Mouse (Mus musculus) right cerebral cortex, postnatal 36 days (tissue): ENCODE data around the gene Fcnb.
A peak's percentile ranks its signal among the peaks of the same experiment; 100 is the strongest.

Experiments
- DNase-seq, 2 experiments: peaks; one replicate each; pipeline ENCODE4 v3.0.0; 2022; ENCODE audit warnings: low spot score in 2 of 2, mixed read lengths in 1 of 2

The Fcnb gene

DNA sequence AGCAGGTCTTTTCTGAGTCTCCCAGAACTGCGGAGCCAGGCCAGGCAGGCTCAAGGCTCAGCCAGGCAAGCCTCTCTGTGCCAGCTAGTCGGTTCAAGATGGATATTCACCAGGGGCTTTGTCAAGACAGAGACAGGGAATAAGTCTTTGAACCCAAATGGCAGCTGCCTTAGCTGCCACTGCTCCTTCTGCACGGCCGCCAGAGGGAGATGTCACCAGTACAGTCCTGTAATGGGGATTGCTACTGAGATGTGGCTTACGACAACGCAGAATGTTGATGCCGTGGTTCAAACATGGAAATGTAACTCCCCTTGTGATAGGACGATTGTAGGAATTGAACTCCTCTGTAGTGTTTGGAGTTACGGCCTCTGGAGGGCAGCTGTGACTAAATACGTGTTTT lies 1.4 kb upstream of the Fcnb start:
- DNase-seq, result no peak

DNA sequence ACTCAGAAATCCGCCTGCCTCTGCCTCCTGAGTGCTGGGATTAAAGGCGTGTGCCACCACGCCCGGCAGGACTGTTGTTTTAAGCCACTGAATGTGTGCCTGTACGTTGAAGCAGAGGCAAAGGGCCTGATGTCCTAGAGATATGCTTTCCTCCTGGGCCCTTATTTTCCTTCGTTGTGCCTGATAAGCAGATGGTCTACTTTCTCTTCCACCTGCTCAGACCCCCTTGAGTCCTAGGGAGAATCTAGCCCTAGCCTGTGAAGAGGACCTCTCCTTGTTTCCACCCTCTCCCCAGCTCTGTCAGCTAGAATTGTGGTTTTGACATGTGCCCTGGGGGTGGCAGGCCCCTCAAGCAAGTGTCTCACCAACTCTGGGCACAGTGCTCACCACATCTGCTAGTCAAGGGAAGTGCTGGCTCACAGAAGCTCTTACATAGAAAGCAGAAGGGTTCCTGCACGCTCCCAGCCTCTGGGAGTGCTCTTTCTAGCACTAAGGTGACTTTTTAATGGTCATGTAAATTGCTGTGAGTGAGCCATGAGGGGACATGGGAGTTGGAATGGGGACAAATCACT lies 9.0 kb downstream of the Fcnb start:
- no peak for DNase-seq

DNA sequence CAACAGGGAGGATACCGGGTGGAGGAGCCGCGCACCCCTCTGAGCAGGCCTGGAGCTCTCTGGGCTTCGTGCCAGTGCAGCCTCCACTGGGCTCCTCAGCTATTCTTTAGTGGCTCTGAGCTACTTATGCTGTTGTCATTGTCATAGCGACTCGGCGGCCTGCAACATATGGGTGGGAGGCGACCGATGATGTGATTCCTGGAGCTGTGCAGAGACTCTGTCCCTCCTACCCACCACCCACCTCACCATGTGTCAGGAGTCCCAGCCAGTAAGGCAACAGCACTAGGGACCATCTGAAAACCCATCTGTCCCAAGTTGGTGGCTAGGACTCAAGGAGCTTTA lies 16.2 kb downstream of the Fcnb start:
- peak; percentile 95 to 97 for DNase-seq

DNA sequence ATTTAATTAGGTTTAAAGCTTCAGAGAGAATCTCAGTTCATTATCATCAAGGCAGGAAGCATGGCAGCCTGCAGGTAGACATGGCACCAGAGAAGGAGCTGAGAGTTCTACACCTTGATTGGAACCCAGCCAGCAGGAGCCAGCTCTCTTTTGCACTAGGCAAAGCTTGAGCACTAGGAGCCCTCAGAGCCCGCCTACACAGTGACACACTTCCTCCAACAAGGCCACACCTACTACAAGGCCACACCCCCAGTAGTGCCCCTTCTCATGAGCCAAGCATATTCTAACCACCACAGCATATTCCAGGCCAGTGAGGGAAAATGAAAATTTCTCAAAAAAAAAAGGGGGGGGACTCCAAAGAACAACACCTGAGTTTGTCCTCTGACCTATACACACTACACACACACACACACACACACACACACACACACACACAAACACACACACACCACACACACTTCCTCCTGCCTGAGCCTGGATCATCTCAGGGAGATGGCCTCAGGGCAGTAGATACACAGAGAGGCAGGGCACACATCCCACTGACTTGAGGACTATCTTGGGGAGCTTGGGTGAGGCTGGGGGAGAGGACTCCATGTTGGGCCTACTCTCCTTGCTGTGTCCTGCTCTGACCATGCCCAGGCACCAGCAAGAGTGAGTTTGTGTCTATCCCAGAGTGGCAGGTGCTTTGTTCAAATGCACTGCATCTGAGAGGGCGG lies 16.7 kb downstream of the Fcnb start:
- peak in 1 of 2 experiments; percentile 6 for DNase-seq

DNA sequence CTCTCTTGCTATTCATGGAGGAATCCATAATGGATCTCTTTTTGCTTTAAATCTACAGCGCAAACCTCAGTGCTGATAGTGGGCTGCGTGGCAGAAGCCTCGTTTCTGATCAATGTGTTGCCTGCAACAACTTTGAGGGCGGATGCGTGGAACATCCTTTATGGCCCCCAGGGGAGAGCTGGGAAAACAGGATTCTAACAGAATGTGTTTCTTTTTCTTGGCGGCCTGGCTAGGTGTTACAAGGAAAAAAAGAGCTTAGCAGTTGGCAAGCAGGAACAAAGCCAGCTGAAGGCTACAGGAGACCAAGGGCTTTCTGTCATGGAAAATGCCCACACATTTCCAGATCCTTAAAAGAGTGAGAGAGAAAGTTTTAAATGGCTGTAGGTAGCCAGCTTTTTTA lies 17.5 kb downstream of the Fcnb start:
- DNase-seq, result peak; percentile 70 to 80

DNA sequence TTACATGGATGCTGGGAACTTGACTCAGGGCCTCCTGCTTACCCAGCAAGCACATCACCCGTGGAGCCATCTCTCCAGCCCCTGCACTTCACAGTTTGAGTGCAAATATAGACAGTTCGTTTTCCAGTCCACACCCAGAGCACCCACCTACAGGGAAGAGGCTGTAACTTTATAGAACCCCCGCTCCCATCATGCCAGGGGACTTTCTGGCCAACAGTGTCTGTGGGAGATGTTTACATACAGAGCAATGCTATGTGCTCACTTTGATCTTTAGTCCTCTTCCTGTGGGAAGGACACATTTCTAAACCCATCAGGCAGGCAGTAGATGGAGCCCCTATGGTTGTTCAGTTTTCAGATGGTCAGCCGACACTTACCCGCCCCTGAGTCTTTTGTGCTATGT lies 18.0 kb downstream of the Fcnb start:
- DNase-seq, result peak in 1 of 2 experiments; percentile 20

DNA sequence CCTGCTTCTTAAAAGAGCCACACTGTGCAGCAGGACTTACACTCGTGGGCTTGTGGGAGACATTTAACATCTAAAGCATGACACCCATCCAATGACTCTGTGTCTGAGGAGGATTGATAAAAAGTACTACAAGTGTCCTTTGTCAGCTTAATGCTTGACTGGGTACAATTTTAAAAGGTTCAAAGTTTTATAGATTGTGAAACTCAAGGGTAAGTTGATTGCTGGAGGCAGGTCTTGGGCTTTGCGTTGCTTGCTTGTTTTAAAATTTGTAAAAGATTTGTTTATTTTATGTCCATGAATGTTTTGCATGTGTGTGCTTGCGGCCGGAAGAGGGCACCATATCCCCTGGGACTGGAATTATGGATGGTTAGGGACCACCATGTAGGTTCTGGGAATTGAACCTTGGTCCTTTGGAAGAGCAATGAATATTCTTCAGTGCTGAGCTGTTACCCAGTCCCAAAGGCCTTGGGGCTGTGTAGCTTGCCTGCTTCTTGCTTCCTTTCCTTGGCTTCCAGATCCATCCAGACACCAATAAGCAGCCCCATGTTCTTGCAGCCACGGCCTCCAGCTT lies 19.5 kb downstream of the Fcnb start:
- no peak for DNase-seq

DNA sequence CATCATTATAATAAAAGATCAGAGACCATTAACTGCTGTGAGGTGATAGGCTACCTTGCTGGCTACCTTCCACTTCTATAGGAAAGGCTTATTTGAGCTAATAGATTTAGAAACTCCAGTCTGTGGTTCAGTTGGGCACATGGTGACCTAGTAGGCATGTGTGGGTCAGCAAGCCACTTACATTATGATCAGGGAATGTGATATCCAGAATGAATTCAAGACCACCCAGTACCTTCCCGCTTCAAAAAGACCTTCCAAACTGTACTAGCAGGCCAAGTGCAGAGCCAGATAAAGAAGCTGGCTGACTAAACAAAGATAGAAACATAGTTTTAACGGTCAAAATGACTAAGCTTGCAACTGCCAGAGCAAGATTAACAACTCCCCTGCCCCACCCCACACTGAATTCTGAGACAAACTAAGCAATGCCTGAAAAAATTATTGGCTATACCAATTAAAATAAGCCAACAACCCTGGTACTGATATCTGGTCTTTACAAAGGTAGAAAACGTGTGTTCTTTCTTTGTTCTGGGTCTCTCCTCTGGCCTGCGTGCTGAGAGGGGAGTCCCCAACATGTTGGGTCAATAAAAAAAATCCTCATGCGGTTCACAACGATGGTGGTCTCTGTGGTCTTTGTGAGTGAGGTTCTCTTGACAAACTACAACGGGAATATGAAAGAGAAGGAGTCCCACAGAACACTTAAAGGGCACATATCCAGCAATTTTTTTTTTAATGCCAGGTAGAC lies 20.2 kb downstream of the Fcnb start:
- DNase-seq, result no peak

DNA sequence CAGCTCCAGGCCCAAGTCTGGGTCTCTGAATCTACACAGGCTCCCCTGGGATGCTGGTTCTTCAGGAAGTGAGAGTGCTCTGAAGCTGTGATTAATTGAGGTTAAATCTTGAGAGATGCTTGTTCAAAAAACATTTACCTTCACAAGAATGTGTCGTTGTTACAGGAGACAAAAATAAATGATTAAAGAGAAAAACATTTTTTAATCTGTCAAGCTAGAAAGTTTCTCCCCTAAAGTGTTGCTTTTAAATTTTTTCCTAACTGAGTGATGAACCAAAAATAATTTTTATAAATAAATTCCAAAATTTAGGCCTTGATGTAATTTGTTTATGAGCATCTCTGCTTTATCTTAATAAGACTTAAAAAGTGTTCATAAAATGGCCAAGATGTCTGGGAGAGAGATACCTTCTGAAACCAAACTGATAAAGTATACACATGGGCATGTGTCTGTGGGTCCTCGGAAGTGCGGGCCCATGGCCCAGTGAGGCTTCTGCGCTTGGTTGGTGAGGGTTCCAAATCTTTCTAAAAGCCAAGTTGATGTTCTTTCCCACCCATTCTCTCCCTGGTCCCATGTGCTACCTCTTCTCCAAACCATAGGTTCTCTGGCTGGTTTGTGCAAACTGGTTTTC lies 20.9 kb downstream of the Fcnb start:
- no peak for DNase-seq

DNA sequence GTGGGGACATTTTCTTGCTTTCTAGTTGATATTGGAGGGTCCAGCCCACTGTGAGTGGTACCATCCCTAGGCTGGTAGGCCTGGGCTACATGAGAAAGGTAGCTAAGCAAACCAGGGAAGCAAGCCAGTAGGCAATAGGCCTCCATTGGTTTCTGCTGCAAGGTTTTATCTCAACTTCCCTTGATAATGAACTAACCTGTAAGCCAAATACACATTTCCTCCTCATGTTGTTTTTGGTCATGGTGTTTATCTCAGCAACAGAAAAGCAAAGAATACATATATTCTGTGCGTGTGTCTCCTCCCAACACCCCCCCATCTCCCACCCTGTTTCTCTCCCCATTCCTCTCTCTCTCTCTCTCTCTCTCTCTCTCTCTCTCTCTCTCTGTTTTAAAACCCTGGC lies 24.8 kb downstream of the Fcnb start:
- no peak for DNase-seq

DNA sequence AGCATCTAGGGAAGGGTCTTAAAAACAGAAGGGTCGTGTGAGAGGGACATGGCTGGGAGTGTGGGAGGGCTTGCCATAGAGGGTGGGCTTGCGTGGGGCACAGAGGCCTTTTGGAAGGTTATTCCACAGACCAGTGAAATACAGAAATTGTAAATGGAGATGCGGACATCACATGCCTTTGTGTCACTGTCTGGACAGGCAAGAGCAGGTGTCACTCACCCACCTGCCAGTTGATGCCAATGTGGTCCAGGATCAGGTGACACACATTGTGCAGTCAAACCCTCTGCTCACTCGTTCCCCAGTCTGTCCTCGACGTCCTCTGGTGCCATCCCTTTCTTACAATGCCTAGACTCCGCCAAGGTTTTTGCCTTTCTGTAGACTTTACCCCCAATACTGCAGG lies 37.6 kb downstream of the Fcnb start:
- DNase-seq, result no peak

DNA sequence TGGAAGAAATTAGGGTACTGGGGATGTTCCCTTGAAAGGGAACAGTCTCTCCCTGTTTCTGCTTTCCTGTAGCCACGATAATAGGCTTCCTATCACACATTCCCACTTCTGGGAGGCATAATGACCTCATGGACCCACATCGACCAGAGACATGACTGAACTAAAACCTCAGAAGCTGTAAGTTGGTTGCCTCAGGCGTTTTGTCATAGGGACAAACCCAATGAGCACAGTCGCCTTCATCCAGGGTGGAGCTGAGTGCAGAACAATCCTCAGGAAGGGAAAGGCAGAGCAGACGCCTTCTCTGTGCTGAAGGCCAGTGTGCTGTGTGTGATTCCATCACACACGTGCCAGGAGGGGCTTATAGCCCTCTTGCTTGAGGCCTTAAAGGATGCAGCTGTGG lies 38.4 kb downstream of the Fcnb start:
- no peak for DNase-seq

DNA sequence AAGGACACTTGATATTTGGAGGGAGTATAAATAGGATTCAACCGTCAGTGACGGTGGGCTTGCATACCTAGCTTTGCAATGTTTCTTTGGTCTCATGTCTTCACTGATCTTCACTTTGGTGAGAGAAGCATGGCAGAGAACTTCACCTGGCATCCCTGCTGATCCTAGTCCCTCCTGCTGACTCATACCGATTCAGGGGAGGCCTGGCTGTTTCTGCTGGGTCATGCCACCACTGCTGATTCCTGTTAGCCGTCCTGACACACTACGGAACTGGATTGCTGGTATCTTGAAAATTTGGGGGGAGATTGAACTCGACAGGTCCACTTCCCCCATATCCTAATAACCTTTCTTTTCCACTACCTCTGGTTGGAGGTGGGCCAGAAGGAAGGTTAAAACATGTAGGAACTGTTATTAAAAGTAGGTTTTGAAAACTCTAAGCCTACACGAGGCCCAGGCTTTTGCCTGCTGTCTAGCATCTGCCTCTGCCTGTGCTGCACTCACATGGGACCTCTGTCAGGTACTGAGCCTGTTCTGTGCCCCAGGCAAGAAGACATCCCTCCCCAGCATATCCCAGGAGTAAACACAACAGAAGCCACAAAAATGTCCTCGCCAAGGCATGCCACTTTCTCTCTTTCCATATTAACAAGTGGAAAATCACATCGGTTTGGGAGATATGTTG lies 39.6 kb downstream of the Fcnb start:
- no peak for DNase-seq

DNA sequence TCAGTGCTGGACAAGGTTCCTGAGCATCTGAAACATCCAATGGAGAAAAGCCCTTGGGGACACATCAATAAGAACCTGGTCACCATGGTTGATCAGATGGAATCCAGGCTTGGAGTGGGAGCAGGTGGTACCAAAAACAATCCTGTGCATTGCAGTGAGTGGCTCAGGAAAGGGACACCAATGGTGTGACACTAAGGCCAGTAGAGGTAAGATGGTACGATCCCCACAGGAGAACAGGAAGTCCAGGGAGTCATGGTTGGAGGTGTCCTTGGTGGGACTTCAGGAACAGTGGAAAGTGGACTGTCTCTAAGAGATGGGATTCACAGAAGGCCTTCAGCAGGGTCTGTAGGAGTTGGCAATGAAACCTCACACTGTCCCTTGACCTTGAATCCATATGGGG lies 44.2 kb downstream of the Fcnb start:
- no peak for DNase-seq

DNA sequence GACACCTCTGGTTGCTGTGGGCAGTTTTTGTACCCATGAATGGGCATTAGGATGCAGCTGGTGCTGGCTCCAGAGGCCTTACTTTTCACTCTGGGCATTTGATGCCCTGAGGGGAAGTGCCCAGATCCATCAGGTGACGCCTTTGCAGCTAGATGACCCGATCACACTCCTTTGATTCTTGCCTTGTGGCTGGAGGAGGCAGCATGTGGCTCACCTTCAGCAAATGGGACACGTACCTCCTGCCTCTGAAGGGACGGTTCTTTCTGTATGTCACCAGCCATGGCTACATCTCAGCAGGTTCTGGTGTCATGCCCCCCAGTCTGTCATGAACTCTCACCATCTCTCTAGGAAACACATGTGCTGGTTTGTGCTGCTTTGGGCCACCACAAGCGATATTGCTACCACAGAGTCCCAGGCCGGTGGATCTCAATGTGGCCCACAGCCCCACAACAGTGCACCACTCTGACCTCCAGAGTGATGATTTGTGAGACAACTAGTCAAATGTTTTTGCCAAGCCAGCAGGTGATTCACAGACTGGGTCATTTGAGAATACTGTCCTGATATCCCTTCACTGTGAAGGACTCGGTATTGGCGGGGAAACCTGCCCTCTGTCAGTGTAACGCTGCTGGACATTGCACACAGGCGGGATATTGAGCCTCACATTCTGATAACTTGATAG lies 44.9 kb downstream of the Fcnb start:
- no peak for DNase-seq

DNA sequence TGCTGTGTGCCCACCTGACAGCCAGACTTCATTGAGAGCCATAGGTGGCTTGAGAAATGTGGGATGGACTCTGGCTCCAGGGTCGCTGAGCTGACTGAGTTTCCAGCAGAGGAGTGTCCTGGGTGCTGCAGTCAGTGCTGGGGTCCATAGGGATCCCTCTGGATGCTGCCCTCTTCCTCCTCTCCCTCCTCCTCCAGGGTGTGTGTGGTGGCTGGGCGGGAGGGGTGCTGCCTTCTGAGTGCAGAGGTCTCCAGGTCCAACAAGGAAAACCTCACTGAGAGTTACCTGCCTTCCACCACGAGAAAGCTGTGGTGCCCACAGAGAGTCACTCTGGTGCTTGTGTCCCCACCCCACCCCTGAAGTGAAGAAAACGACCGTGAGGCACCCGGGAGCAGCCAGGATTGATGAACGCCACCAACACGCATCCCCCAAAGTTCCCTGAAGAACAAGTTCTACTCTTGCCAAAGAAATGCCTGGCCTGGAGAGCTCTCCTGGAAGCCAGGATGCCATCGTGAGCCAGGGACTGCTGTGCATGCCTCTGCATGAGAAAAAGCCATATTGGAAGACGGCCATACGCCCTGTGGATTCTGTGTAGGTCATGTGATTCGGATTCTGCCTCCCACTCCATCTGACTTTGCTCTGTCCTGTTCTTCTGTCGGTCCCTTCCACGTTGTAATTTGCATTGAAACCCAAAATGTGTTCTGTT lies 46.1 kb downstream of the Fcnb start:
- peak; percentile 39 to 48 for DNase-seq

DNA sequence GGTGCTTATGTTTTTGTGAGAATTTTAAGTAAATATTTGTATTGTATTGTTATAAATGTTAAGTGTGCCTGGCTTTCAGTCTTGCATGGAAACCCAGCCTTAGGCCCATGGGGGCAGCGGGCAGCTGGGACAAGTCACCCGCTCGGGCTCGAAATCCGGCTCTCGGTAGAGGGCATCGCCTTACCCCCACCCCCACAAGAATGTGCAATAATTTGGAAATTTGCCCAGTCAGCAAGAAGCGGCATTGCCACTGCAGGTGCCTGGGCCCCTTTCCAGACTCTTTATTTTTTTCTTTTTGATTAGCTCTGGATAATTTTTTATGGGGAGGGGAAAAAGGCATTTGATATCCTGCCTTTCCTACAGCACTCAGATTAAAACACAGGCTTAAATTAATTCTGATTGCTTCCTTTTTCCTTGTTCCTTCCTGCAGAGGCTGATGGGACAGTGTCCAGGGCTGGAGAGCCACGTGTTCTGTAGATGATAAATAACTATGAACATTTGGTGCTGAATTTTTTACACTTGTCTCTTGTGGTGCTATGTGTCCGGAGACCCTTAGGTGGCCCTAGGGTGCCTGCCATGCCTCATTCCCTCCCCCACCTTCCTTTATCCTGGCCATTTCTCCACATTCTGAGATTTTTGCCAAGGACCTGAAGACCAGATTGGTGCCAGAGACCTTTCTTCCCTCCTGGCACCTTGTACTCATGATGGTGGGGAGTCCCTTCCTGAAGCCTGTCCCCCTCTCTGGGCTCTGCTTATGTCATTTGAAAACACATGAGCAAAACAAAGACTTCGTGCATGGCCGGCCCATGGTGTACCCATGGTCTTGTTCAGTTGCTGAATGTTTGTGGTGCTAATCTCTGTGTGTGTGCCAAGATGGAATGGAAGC lies 46.9 kb downstream of the Fcnb start:
- no peak for DNase-seq

DNA sequence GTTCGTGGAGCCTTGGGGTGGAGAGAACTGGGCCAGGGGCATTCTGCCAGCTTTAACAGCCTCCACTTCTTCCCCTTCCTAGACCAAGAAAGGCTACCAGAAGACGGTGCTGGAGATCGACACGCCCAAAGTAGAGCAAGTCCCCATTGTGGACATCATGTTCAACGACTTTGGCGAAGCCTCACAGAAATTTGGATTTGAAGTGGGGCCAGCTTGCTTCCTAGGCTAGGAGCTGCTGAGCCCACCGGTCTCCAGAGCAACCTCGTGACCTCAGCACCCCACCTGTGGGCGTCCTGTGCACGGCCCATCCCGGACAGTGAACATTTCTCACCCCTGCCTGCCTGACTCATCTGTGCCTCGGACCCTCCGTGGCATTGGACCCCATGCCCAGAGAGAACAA lies 47.9 kb downstream of the Fcnb start:
- DNase-seq, result no peak

DNA sequence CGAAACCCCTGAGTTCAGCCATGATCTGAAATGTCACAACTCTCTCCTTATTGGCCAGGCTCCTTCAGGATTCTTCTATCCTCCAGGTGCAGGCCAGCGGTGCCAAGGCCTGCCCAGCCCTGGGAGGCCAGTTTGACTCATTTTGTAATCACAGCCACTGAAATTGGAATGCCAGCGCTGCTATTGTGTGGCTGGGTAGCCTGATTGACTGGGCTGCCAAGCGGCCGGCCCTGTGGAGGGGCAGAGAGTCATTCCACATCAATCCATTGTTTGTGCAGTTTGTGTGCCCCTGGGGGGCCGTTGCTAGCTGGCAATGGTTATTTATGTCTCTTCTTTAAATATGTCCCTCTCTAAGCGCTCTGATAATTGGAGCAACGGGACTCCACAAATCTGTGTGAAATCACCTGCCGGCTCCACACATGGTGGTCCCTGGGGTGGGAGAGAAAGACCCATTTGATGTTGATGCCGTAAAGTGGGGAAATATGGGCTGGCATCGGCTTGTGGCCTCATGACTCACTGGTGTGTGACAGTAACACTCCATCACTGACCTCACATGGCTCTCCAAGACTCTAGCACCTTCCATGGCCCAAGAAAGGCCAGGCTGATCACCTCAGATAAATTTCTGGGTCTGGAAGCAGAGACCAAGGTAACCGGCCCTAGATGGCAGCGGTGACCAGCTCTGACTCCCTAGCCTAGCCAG lies 50.5 kb downstream of the Fcnb start:
- no peak for DNase-seq
